Mouse (Mus musculus): ENCODE data around the gene F7.

DNA sequence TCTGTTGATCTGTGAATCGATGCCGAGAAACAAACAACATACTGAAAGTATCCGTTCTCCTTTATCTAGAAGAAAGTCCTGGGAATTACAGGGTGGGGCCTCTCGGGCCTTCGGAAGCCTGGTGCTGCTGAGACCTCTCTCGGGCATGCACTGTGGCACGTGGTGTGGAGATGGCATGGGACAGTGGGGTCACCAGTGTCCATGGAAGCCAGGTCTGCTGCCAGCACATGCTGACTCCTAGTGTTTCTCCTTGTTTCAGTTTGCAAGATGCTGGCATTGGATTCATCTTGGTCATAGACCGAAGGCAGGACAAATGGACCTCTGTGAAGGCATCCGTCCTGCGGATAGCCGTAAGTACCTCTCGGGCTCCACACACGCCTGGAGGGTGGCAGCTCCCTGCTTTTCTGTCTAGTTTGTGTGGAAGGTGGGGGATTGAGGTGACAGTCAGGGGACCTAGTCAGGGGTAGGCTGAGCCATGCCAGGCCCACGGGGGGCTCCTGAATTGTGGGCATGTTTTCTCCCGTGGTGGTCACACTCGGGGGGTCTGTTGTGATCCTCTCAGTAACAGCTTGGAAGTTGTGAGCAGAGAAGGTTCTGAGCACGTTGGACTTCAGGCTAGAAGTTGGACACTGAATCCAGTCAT is 41.1 kb upstream of the F7 start:
- TF ChIP-seq CTCF (IDR thresholded peaks at IDR 0.05; ENCODE audit: borderline replicate concordance, insufficient read depth, low read length) (no peak), POLR2A (IDR thresholded peaks at IDR 0.05; ENCODE audit: low read depth, low read length) (no peak)

Data from embryonic fibroblast, embryonic 13.5 days (primary cell).